Mouse (Mus musculus): ENCODE measurements at regions not wholly inside any gene's neighbourhood (a gene's known extent, or its start where the extent isn't known, plus 50 kb on each side); places are given as distances from the start of the nearest gene placed in this dataset.

- WGBS: 87% methylated on average over 6 of the region's 6 CpGs
- no peak overlapping the region for H3K9ac ChIP-seq (replicated peaks; ENCODE audit: low read depth, low read length)
Measured at GRCm38 (mm10) chr19:52878812-52879502, 161.1 kb downstream of the Xpnpep1 start.

GRCm38 (mm10) chr19:52866635-52867034, 173.4 kb downstream of the Xpnpep1 start:
- Histone ChIP-seq H3K4me1 (ENCODE audit: control insufficient read depth, insufficient read depth, low read length) (no peaks in the 10 kb centered on the region), H3K9ac (replicated peaks; ENCODE audit: low read depth, low read length) (no peak overlapping the region), H3K27ac (ENCODE audit: low read length) (no peak overlapping the region), H3K4me2 (replicated peaks; ENCODE audit: low read depth, low read length) (no peak overlapping the region), H3K4me3 (ENCODE audit: low read depth, low read length) (no peak overlapping the region), H3K27me3 (ENCODE audit: control insufficient read depth, insufficient read depth, low read length) (no peaks in the 10 kb centered on the region), H3K36me3 (ENCODE audit: control insufficient read depth, insufficient read depth, low read length) (no peaks in the 10 kb centered on the region), H3K9me3 (ENCODE audit: control insufficient read depth, low read depth, low read length) (no peaks in the 10 kb centered on the region)
- no peak for ATAC-seq (ENCODE audit: insufficient number of reproducible peaks, insufficient read depth, low FRiP score, low read depth)
- whole genome bisulfite sequencing: 89% methylated on average over 1 of the region's 1 CpGs

More at GRCm38 (mm10) chr19:52878812-52879502, 161.1 kb downstream of the Xpnpep1 start:
- Histone ChIP-seq H3K4me3 (ENCODE audit: low read depth, low read length) (no peak overlapping the region), H3K4me1 (ENCODE audit: control insufficient read depth, insufficient read depth, low read length) (no peaks in the 10 kb centered on the region), H3K27me3 (ENCODE audit: control insufficient read depth, insufficient read depth, low read length) (no peaks in the 10 kb centered on the region), H3K9me3 (ENCODE audit: control insufficient read depth, low read depth, low read length) (no peaks in the 10 kb centered on the region), H3K36me3 (ENCODE audit: control insufficient read depth, insufficient read depth, low read length) (no peaks in the 10 kb centered on the region), H3K27ac (ENCODE audit: low read length) (no peak overlapping the region), H3K4me2 (replicated peaks; ENCODE audit: low read depth, low read length) (no peak overlapping the region)
- ATAC-seq (ENCODE audit: insufficient number of reproducible peaks, insufficient read depth, low FRiP score, low read depth): no peak

- Histone ChIP-seq H3K9ac (replicated peaks; ENCODE audit: low read depth, low read length) (no peak overlapping the region), H3K4me3 (ENCODE audit: low read depth, low read length) (no peak overlapping the region), H3K4me2 (replicated peaks; ENCODE audit: low read depth, low read length) (no peak overlapping the region), H3K9me3 (ENCODE audit: control insufficient read depth, low read depth, low read length) (no peaks in the 10 kb centered on the region), H3K27ac (ENCODE audit: low read length) (no peak overlapping the region), H3K36me3 (ENCODE audit: control insufficient read depth, insufficient read depth, low read length) (no peaks in the 10 kb centered on the region), H3K4me1 (ENCODE audit: control insufficient read depth, insufficient read depth, low read length) (no peaks in the 10 kb centered on the region), H3K27me3 (ENCODE audit: control insufficient read depth, insufficient read depth, low read length) (no peaks in the 10 kb centered on the region)
- no peak for ATAC-seq (ENCODE audit: insufficient number of reproducible peaks, insufficient read depth, low FRiP score, low read depth)
- 25% methylated on average over 9 of the region's 9 CpGs for WGBS
Measured at GRCm38 (mm10) chr19:52861576-52861975, 178.4 kb downstream of the Xpnpep1 start.

GRCm38 (mm10) chr19:52854068-52854682, 185.8 kb downstream of the Xpnpep1 start:
- Histone ChIP-seq H3K27ac (ENCODE audit: low read length) (no peak overlapping the region), H3K4me3 (ENCODE audit: low read depth, low read length) (no peak overlapping the region), H3K9me3 (ENCODE audit: control insufficient read depth, low read depth, low read length) (no peaks in the 10 kb centered on the region), H3K27me3 (ENCODE audit: control insufficient read depth, insufficient read depth, low read length) (no peaks in the 10 kb centered on the region), H3K4me1 (ENCODE audit: control insufficient read depth, insufficient read depth, low read length) (no peaks in the 10 kb centered on the region), H3K4me2 (replicated peaks; ENCODE audit: low read depth, low read length) (no peak overlapping the region), H3K36me3 (ENCODE audit: control insufficient read depth, insufficient read depth, low read length) (no peaks in the 10 kb centered on the region), H3K9ac (replicated peaks; ENCODE audit: low read depth, low read length) (no peak overlapping the region)
- WGBS: 72% methylated on average over 7 of the region's 7 CpGs
- 0 out of 2 replicates have a peak, but pooled peaks have one; percentile 28 for ATAC-seq (ENCODE audit: insufficient number of reproducible peaks, insufficient read depth, low FRiP score, low read depth)

- no peaks in the 10 kb centered on the region for H3K27me3 ChIP-seq (ENCODE audit: control insufficient read depth, insufficient read depth, low read length)
- H3K9ac ChIP-seq (replicated peaks; ENCODE audit: low read depth, low read length): no peak overlapping the region
- no peaks in the 10 kb centered on the region for H3K9me3 ChIP-seq (ENCODE audit: control insufficient read depth, low read depth, low read length)
- WGBS: 78% methylated on average over 7 of the region's 7 CpGs
- H3K4me3 ChIP-seq (ENCODE audit: low read depth, low read length): no peak overlapping the region
- no peak overlapping the region for H3K4me2 ChIP-seq (replicated peaks; ENCODE audit: low read depth, low read length)
- no peaks in the 10 kb centered on the region for H3K4me1 ChIP-seq (ENCODE audit: control insufficient read depth, insufficient read depth, low read length)
- H3K36me3 ChIP-seq (ENCODE audit: control insufficient read depth, insufficient read depth, low read length): no peaks in the 10 kb centered on the region
- H3K27ac ChIP-seq (ENCODE audit: low read length): no peak overlapping the region
- ATAC-seq (ENCODE audit: insufficient number of reproducible peaks, insufficient read depth, low FRiP score, low read depth): no peak
Measured at GRCm38 (mm10) chr19:52816202-52816601, 223.8 kb downstream of the Xpnpep1 start.

GRCm38 (mm10) chr19:52812046-52812445, 228.0 kb downstream of the Xpnpep1 start:
- H3K4me3 ChIP-seq (ENCODE audit: low read depth, low read length): no peak overlapping the region
- H3K4me2 ChIP-seq (replicated peaks; ENCODE audit: low read depth, low read length): no peak overlapping the region
- no peak overlapping the region for H3K27ac ChIP-seq (ENCODE audit: low read length)
- WGBS: 72% methylated on average over 6 of the region's 6 CpGs
- H3K9me3 ChIP-seq (ENCODE audit: control insufficient read depth, low read depth, low read length): no peaks in the 10 kb centered on the region
- no peaks in the 10 kb centered on the region for H3K36me3 ChIP-seq (ENCODE audit: control insufficient read depth, insufficient read depth, low read length)
- ATAC-seq (ENCODE audit: insufficient number of reproducible peaks, insufficient read depth, low FRiP score, low read depth): no peak
- H3K27me3 ChIP-seq (ENCODE audit: control insufficient read depth, insufficient read depth, low read length): no peaks in the 10 kb centered on the region
- no peak overlapping the region for H3K9ac ChIP-seq (replicated peaks; ENCODE audit: low read depth, low read length)
- H3K4me1 ChIP-seq (ENCODE audit: control insufficient read depth, insufficient read depth, low read length): no peaks in the 10 kb centered on the region

- H3K4me3 ChIP-seq (ENCODE audit: low read depth, low read length): no peak overlapping the region
- H3K27ac ChIP-seq (ENCODE audit: low read length): no peak overlapping the region
- no peaks in the 10 kb centered on the region for H3K36me3 ChIP-seq (ENCODE audit: control insufficient read depth, insufficient read depth, low read length)
- WGBS: 59% methylated on average over 3 of the region's 3 CpGs
- H3K9me3 ChIP-seq (ENCODE audit: control insufficient read depth, low read depth, low read length): no peaks in the 10 kb centered on the region
- H3K4me1 ChIP-seq (ENCODE audit: control insufficient read depth, insufficient read depth, low read length): no peaks in the 10 kb centered on the region
- ATAC-seq (ENCODE audit: insufficient number of reproducible peaks, insufficient read depth, low FRiP score, low read depth): no peak
- H3K9ac ChIP-seq (replicated peaks; ENCODE audit: low read depth, low read length): no peak overlapping the region
- no peak overlapping the region for H3K4me2 ChIP-seq (replicated peaks; ENCODE audit: low read depth, low read length)
- H3K27me3 ChIP-seq (ENCODE audit: control insufficient read depth, insufficient read depth, low read length): no peaks in the 10 kb centered on the region
Measured at GRCm38 (mm10) chr19:52788802-52789201, 251.2 kb downstream of the Xpnpep1 start.

GRCm38 (mm10) chr19:52768761-52769388, 271.1 kb downstream of the Xpnpep1 start:
- Histone ChIP-seq H3K4me1 (ENCODE audit: control insufficient read depth, insufficient read depth, low read length) (no peaks in the 10 kb centered on the region), H3K9ac (replicated peaks; ENCODE audit: low read depth, low read length) (no peak overlapping the region), H3K27me3 (ENCODE audit: control insufficient read depth, insufficient read depth, low read length) (no peaks in the 10 kb centered on the region), H3K4me2 (replicated peaks; ENCODE audit: low read depth, low read length) (no peak overlapping the region), H3K36me3 (ENCODE audit: control insufficient read depth, insufficient read depth, low read length) (no peaks in the 10 kb centered on the region), H3K4me3 (ENCODE audit: low read depth, low read length) (no peak overlapping the region), H3K27ac (ENCODE audit: low read length) (no peak overlapping the region), H3K9me3 (ENCODE audit: control insufficient read depth, low read depth, low read length) (no peaks in the 10 kb centered on the region)
- ATAC-seq (ENCODE audit: insufficient number of reproducible peaks, insufficient read depth, low FRiP score, low read depth): no peak
- 55% methylated on average over 4 of the region's 4 CpGs for WGBS
